Mouse (Mus musculus): Measurements from ENCODE around the gene Edem1.

The Edem1 gene

DNA sequence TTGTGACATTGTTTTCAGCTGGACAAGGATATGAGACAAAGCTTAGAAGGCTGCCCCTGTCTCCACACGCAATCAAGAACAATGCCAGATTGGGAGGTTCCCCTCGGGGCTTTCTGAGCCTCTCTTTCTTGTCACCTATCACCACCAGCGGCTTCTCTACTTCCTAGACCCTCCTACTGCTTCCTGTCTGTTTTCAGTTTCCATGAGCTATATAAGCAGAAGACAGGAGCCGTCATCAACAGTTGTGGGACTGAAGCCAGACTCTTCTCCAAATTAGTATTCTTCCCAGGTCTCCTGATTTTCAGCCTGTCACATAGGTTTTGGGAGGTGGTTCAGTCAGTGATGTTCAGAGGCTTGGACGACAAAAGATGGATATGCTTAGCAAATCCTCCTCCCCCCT is 47.6 kb downstream of the Edem1 start:
- no peak for DNase-seq

DNA sequence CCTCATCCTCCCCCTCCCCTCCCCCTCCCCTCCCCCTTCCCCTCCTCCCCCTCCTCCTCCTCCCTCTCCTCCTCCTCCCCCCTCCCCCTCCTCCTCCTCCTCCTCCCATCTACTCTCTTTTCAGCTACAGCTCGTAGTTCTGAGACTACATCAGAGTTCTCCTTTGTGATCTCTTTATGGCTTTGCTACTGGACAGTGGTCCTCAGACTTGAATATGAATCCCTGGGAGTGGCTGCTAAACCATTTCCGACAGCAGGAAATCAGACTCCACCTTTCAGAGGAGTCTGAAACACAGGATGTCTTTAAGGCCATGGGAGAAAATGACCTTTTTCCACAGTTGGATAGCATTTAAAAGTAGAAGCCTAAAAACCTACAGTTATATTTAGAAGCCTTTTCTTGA is 48.0 kb downstream of the Edem1 start:
- DNase-seq, result no peak

DNA sequence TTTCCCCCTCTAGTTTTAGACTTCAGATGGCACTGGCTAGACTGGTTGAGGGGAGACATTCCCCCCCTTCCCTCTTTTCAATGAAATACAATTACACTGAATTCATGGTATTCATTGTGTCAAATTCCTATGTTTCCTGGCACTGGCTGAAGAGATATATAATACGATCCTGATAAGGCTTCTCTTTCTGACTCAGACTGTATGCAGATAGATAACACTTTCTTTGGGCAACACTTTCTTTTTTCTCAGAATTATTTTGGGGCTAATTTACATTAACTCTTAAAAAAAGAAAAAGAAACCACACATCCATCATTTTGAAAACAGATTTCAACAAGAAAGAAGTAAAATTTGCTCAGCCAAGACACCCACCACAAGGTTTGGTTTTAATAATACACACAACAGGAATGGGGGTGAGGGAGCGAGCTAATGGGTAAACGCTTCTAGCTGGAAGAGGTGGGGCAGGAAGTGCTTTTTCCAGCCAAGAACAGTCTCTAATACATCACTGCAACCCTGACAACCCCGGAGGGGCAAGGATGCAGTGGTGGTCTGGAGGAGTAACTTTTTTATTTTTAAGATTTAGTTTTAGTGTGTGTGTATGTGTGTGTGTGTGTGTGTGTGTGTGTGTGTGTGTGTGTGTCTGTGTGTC is 52.0 kb downstream of the Edem1 start:
- DNase-seq, result no peak

DNA sequence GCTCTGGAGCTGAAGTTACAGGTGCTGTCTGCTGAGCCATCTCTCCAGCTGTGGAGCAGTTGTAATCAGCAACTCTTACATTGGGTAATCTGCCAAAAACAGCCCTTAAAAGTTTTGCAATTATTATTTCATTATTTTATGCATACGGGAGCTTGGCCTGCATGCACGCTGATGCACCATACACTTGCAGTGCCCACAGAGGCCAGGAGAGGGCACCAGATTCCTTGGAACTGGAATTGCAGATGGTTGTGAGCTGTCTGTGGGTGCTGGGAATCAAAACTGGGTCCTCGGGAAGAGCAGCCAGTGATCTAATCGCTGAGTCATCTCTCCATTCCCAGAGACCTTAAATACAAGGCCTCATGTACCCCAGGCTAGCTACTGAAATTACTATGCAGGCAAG is 52.6 kb downstream of the Edem1 start:
- DNase-seq, result no peak

GRCm38 (mm10) chr6:108883826-108884225 is 55.4 kb downstream of the Edem1 start:
- no peak for DNase-seq

GRCm38 (mm10) chr6:108884603-108885002 is 56.2 kb downstream of the Edem1 start:
- DNase-seq, result no peak

DNA sequence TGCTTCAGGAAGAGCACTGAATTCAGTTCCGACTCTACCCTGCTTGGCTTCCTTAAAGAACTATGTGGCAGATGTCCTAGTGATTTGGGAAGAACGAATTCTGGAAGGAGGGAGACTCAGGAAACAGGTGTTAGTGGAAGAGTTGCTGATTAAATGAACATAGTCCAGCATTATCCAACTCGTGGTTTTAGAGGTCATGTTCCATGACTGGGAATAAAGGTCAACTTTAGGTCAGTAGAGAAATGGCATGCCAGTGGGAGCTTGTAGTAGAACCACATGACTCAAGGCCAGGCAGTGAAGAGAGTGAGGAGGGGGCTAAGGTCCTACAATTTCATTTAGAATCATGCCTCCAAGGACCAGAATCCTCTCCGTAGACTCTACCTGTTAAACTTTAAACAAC is 57.9 kb downstream of the Edem1 start:
- no peak for DNase-seq

GRCm38 (mm10) chr6:108892589-108892988 is 64.1 kb downstream of the Edem1 start:
- no peak for DNase-seq

DNA sequence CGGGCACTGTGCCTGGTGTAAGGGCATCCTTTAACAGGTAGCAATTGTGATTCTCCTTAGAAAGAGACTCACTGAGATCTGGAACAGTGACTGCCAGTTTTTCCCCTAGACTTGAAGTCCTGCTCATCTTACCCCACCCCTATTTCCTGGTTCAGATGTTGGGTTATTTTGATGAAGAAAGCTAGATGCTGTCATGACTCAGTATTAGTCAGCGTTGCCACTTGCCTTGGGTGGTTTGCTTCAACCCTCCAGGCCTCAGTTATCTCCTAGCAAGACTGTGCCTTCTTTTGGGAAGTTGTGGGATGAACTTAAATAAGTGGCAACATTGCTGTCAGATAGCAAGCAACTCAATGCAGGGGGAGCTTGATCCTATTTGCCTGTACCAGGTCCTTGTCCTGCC is 66.7 kb downstream of the Edem1 start:
- DNase-seq, result no peak

DNA sequence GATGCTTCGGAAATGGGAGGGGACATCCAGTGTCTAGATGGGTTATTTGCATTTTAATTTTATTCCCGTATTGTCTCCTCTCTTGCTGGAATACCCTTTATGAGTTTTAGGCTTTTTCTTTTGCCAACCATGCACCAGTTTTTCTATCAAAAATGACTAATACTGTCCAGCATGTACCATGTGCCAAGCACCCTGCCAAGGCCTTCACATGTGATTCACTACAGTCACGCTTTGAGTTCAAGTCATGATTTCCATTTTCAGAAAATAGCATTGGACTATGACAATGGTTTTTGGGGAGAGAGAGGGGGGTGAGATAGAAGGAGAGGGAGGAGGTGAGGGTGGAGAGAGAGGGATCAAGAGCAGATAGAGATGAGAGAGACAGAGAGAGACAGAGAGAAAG is 67.5 kb downstream of the Edem1 start:
- DNase-seq, result no peak

- no peak for DNase-seq
Measured at GRCm38 (mm10) chr6:108896525-108897087, 68.2 kb downstream of the Edem1 start.

GRCm38 (mm10) chr6:108899231-108899630 is 70.8 kb downstream of the Edem1 start:
- DNase-seq, result no peak

DNA sequence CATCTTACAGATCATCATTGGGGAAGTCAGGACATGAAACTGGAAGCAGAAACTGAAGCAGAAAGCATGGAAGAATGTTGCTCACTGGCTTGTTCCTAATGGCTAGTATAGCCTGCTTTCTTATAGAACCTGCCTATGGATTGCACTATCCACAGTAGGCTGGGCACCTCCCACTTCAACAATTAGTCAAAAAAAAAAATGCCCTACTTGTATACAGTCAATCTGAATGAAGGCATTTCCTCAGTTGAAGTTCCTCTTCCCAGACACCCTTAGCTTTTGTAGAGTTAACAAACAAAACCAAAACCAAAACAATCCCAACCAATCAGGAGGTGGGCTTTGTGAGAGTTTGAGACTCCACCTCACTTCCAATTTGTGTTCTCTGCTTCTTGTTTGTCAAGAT is 73.7 kb downstream of the Edem1 start:
- DNase-seq, result no peak

GRCm38 (mm10) chr6:108903280-108903679 is 74.8 kb downstream of the Edem1 start:
- DNase-seq, result no peak

- DNase-seq, result no peak
Measured at GRCm38 (mm10) chr6:108906539-108906938, 78.1 kb downstream of the Edem1 start.
